Mouse (Mus musculus): ENCODE data around the gene Lactbl1.

Gene Lactbl1

GRCm38 (mm10) chr4:136636983-136637562, 14.7 kb downstream of the Lactbl1 start:
- DNase-seq (ENCODE audit: low spot score), result no peak

- peak; percentile 5 for DNase-seq (ENCODE audit: low spot score)
These were observed 15.3 kb downstream of the Lactbl1 start for GRCm38 (mm10) chr4:136637563-136638229.

GRCm38 (mm10) chr4:136638230-136638750, 15.9 kb downstream of the Lactbl1 start:
- DNase-seq (ENCODE audit: low spot score), result no peak

DNA sequence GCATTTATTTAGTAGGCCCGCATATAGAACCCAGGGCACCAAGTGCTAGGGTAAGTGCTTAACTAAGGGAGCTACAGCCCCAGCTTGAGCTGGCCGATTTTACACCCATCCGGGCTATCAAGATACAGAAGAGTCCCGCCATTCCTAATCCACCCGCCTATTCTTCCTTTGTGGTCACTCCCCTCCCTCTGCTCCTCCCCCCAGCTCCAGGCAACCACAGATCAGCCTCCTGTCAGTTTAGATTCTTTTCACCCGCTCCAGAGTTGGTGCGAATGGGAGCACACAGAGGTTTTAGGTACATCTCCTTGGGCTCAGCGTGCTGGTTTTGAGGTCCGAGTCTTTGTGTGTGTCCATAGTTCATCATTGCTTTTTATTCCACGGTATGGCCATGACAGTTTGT, 16.5 kb downstream of the Lactbl1 start:
- DNase-seq (ENCODE audit: low spot score), result no peak

DNA sequence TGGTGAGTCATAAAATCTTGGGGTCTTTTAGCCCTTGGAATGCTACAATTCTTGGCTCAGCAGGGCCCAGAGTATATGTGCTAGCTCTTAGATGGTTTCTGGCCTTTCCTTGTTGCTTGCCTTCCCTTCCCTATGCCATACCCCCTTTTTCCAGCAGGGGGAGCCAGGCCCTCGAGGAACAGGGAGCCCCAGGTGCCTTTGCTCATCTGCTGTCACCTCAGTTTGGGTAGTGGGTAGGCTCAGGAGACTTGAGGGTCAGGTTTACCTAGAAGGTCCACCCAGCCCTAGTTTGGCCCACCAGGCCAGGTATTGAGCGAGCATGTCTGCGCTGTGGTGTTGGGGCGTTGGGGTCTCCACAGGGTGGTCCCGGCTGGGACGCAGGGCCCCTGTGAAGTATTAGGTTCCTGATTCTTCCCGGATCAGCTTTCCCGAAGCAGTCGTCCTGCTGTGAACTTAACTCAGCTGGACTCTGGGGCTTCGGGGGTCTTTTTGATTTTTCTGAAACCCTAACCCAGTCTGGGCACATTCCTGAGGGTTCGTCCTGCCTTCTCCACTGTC, 26.6 kb downstream of the Lactbl1 start:
- peak; percentile 63 for DNase-seq (ENCODE audit: low spot score)

DNA sequence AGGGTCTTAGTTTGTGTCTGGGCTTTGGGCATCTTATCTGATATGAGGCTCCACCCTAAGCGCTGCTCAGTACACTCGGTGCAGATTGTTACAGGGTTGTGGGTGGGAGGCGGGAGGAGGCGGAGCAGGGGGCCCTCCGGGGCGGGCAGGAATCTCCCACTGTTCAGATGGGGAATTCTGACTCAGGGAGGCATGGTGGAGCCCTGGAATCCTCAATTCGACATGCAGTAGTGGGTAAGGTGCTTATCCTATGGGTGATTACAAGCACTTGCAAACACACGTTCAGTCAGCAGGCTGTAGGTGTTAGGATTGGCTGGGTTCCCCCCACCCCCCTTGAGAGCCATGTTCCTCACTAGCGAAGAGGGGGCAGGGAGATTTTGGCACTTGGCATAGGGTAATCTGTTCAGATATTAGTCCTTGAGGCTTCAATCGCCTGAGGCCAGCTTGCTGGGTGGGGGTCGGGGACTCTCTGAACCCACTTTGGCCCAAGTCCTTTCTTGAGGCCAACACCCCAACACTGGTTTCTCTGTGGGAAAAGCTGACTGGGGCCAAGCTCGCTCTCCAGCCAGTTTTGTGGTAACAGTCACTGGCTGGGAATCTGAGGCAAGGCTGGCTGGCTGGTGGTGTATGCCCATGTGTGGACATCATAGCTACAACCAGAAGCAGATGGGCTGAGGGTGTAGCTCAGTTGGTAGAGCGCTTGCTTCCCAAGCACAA, 27.2 kb downstream of the Lactbl1 start:
- no peak for DNase-seq (ENCODE audit: low spot score)

- DNase-seq (ENCODE audit: low spot score), result no peak
These were observed 27.8 kb downstream of the Lactbl1 start for GRCm38 (mm10) chr4:136650261-136650660.

- peak; percentile 26 for DNase-seq (ENCODE audit: low spot score)
These were observed 29.0 kb downstream of the Lactbl1 start for GRCm38 (mm10) chr4:136651357-136651811.

DNA sequence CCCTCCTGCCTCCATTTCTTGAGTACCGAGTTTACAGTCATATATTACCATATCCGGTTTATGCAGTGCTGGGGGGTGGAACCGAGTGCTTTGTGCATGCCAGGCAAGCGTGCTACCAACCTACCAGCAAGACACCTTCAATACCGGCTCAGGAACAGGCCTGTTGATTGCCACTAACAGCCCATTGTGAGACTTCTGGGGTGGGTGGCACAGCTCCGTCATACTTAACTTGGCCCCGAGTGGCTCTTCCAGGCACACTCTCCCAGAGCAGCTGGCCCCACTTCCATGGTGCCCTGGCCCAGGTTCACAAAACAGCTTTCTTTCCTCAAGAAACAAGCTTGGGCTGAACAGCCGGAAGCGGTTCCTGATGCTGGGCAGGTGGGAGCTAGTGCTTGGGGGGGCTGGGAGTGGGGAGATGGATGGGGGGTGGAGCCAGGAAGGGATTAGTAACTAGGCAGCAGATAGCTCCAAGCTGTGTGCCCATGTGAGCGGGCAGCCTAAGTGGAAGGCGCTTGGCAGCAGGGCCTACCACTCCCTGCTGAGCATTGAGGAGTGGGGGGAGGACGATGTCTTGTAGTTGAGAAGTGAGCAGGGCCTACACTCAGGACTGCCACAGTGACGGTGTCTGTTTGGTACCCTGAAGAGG, 29.6 kb downstream of the Lactbl1 start:
- DNase-seq (ENCODE audit: low spot score), result no peak

- DNase-seq (ENCODE audit: low spot score), result no peak
These were observed 30.1 kb downstream of the Lactbl1 start for GRCm38 (mm10) chr4:136652528-136652910.

GRCm38 (mm10) chr4:136653019-136653418, 30.6 kb downstream of the Lactbl1 start:
- no peak for DNase-seq (ENCODE audit: low spot score)

DNA sequence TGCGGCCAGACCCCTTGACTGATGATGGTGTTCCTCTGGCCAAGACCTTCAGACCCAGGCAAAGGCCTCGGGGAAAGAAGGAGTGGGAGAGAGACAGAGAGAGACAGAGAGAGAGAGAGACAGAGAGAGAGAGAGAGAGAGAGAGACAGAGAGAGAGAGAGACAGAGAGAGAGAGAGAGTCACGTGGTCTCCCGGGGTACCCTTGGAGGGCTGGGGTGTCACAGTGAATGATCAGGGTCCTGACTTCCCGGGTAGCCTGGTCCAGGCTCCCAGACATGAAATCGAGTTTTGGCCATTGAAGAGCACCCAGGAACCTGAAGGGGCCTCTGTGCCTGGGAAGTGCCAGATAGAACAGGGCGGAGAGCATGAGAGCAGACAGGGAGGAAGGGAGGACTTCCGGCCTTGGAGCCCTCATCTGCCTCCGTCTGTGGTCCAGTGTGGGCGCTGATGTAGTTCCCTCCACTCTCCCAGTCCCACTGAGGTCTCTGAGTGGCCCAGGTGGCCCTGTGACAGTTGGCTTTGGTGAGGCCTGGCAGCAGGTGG, 31.3 kb downstream of the Lactbl1 start:
- no peak for DNase-seq (ENCODE audit: low spot score)

GRCm38 (mm10) chr4:136657914-136658313, 35.5 kb downstream of the Lactbl1 start:
- no peak for DNase-seq (ENCODE audit: low spot score)

DNA sequence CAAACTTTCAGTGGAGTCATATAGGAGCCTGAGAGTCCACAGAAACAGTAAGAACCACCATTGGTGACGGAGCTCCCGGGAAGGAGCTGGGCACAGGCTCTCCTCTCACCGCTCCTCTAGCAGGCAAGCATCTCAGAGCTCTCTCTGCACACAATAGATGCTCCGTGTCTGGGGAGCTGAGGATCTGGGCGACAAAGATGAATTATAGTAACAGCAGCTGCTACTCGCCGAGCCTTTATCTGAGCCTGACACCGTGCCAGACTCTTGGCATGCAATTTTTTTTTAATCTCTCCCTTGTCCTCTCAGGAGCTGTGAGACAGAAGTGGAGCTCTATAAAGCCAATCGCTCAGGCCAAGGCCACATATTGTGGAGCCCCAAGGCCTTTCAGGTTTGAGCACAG, 42.6 kb downstream of the Lactbl1 start:
- no peak for DNase-seq (ENCODE audit: low spot score)

- DNase-seq (ENCODE audit: low spot score), result no peak
These were observed 43.6 kb downstream of the Lactbl1 start for GRCm38 (mm10) chr4:136666002-136666401.

DNA sequence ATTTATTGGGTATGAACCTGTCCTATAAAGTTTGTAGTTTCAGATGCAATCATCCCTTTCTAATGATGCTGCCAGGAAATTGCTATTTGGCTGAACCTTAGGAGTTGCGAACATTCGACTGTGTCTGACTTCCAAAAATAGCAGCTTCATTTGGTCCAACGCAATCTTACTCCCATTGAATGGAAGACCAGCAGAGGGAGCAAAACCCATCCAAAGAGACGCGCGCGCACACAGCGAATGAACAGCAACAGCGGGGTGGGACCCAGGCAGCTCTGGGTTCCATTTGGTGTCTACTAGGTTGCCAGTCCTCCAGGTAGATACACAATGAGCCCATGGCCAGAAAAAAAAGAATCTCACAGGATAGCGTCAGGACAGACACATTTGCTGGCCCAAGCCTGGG, 45.3 kb downstream of the Lactbl1 start:
- no peak for DNase-seq (ENCODE audit: low spot score)

DNA sequence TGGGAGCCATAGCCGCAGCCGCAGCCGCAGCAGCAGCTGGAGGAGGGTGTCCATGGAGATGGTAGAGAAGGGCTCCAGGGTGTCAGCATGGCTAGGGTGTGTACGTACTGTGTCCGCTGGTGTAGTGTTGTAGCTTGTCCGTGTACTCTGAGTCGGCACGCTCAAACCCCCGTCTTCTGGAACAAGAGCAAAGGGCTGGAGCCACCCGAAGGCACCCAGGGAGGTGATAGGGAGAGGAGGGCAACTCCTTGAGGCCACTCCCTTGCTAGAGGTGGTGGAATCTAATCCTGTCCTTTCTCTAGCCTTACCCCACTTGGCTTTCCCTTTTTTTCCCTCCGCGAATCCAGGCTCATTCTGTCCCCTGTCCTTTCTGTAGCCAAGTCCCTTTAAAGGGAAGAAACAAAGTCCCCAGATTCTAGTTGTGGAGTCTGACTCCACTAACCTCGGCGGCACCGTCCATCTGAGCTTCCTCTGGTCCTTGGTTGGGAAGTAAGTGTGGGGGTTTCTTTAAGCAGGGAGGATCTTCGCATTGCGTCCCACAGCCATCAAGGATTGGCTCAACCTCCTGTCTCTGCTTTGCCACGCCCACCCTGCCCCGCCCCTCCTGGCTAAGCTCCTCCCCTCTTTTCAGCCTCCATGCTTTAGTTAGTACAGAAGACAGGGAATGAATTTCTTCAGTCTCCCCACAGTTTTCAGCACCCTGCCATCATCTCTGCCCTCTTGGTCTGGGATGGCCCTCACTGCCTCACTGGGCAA, 50.1 kb downstream of the Lactbl1 start:
- no peak for DNase-seq (ENCODE audit: low spot score)

DNA sequence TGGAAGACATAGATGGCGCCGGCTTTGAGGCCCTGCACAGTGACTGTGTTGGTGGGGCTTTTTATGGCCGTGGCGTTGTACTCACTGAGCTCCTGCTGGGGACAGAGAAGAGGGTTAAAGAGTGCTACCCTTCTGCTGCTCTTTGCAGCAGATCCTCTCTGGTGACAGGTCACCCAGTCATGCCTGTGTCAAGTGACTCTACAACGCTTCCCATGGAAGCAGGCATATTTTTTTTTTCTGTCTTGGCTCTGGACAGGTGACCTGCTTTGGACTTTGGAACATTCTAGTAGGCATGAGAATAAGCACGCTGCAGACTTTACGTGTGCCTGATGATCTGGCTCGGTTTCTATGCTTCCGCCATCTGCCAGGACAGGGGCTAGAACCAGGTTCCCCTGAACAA, 53.0 kb downstream of the Lactbl1 start:
- DNase-seq (ENCODE audit: low spot score), result no peak

DNA sequence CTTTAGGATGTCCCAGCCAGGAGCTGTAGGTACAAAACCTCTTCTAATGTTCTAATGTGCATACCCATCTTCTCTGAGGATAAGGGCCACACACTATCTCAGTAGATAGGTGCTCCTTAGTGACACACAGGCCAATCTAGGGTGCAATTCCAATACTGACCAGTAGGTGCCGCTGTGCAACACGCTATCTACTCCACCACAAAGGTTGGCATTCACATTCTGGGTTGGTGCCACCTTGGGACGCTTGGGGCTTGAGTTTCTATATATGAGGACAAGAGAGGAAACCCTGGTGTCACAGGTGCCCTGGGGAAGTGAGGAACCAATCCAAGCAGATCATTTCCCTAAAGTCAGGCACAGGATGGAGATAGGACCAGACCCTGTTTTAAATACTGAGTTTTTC, 56.1 kb downstream of the Lactbl1 start:
- peak; percentile 60 for DNase-seq (ENCODE audit: low spot score)

- no peak for DNase-seq (ENCODE audit: low spot score)
These were observed 56.8 kb downstream of the Lactbl1 start for GRCm38 (mm10) chr4:136679221-136679620.

- DNase-seq (ENCODE audit: low spot score), result no peak
These were observed 58.2 kb downstream of the Lactbl1 start for GRCm38 (mm10) chr4:136680641-136681040.
